Mouse (Mus musculus) retina, postnatal 7 days (tissue): ENCODE results near the gene Ppm1n.

Experiments
- DNase-seq: peaks from one replicate; pipeline ENCODE4 v3.0.0-alpha.2; 2012; ENCODE audit warnings: low read depth, low spot score

Gene Ppm1n

DNA sequence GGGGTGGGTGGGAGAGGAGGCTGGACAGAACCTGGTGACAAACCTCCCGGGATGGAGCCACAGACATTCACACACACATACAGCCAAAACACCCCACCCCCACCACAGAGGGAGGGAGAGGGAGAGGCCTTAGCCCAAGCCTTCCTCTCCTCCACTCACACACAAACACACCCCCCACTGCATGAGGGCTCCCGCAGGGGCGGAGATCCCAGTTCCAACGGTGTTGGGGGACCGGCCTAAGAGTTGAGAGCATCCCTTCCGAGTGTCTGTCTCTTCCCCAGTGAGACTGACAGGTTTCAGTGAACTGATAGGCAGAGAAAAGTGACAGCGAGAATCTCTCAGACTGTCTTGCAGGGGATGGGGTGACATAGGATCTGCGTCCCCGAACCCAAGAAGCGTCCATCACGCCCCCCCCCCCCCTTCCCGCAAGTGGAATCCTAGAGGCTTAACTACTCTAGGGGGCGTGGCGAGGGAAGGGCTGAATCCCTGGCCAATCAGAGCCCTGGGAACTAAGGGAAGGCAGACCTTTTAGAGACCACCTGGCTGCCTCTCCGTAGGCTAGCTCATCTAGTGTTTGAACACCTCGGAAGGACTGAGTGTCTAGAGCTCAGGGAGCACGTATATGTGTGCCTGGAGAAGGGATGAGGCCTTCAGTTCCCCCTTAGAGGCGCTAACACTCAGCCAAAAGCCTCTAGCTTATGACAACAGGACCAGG is 28.0 kb upstream of the Ppm1n start:
- peak; percentile 73 for DNase-seq

DNA sequence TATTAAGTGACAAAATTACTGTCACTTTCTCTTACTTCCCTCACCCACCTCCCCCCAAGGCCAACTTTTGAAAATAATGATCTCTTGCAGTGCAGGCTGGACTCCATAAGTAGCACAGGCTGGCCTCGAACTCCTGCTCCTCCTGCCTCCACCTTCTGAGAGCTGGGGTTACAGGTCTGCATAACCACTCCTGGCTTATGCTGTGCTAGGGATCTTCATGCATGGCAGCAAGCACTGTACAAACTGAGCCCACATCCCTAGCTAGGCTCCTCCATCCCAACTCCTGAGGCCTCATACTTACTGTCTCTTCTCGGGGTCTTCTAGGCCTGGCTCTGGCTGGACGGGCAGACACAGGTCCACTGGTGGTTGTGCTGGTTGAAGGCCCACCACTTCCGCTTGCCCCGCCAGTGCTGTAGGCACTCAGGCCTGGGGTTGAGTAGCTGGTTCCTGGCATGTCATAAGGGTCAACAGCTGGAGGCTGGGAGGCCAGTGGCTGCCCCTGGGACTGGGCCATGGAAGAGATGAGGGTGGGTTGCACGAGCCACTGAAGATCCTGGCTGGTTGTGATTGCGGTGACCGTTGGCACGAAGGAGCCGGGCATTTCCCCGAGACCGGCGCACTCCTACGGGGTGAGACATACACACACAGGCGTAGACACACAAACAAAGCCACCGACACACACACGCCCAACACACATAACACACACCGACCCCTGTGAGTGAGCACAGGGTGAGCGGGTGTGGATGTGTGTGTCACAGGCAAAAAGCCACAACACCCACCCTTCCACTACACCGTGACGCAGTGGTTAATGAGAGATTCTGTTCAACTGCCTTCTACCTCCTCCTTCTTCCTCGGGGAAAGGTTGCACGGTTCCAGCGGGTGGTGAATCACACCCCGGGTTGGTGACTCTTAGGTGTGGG is 27.2 kb upstream of the Ppm1n start:
- no peak for DNase-seq

DNA sequence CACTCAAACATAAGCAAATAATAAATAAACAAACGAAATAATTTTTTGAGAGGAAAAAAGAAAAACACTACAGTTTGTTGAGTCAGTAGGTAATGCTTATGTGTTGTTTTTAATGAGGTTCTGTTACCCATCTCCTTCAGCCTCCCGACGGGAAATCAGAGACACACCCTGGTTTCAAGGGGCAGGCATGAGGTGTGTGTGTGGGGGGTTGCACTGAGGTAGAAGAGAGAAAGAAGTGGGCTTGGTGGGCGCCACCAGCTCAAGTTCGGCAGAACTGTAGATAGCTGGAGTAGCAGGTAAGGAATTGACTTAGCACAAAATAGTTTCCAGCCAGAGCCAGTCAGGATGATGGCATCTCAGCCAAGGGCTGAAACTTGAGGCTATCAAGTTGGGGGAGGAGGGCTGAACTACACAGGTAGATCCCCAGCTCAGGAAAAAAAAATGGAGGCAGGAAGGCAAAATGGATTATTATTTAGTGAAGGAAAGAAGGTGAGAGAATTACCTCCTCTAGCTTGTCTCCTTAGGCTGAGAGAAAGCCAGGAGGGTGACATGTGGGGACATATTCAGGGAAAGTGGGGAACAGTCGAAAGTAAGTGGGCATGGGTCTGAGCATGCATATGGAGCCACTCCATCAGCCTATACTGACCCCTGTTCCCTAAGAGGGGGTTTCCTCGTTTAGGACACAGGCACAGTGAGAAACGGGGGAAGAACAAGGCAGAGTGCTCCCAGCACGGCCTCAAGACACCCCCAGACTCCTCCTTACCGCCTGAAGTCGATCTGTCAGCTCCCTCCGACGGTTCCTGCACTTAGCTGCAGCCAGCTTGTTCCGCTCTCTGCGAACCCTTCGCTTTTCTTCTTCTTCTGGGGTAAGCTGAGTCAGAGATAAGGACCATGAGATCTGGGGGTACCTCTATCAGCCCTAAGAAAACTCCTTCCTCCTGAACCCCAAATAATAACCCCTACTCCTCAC is 26.2 kb upstream of the Ppm1n start:
- DNase-seq = no peak

DNA sequence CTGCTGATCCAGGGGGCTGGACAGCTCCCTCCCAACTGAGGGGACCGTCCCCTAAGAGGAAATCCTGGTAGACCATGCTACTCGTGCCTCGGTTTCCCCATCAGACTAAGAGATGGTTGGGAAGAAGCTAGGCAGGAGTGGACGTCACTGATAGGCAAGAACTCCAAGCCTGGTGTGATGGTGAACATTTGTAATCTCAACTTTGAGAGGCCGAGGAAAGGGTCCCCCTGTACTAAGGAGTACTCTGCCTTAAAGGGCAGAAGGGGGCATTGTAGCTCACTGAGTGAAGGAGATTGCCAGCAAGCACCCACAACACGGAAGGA is 25.5 kb upstream of the Ppm1n start:
- DNase-seq = no peak

DNA sequence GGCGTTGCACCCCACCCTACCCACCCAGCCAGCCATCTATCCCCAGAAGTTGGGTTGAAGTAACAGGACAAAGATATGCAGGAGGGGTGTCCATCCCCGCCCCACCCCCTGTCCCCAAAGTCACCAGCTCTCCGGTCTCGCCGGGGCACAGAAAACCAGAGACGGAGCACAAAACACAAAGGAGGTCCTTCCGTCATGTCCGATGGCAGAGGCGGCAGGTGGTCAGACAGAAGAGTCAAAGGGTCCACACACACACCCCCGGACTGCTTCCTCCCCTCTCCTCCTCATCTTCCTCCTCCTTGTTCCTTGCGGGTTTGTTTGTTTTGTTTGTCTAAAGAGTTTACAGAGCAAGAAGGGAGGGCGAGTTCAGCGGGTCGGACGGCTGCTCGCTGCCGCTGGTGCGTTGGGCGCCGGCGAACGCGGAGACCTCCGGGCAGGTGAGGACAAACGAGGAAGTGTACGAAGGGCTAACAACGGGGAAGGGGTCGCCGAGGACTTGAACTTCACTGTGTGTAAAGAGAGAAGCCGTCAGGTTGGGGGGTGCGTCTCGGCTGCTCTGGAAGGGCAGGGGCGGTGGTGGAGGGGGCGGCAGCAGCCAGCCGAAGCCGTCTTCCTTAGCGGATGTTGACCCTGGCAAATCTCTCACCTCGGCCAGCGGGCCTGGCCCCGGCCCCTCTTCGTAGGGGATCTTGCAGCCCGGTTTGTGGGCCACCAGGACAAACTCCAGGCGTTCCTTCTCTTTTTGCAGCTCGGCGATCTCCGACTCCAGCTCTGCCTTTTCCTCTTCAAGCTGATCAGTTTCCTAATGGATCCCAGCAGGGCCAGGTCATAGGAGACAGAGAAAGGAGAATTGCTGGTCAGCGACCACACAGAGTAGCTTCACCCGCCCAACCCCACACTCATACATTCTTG is 24.9 kb upstream of the Ppm1n start:
- no peak for DNase-seq

DNA sequence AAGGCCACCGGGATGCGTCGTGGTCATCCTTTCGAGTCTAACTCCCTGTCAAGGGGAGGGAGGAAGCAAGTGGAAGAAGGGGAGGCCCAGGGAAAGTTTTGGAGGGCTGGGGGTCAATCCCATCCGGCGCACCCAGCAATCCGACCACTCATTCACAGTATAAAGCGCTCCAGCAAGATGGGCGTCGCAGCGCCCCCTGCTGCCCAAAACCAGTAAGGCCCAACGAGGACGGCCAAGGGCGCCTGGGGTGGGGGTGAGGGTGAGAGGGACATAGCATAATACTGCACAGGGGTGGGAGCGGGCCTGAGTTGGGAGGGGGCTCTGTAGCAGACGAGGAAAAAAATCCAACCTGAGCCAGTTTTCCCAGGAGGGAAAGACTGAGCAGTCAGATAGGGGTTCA is 23.9 kb upstream of the Ppm1n start:
- DNase-seq = peak; percentile 71

DNA sequence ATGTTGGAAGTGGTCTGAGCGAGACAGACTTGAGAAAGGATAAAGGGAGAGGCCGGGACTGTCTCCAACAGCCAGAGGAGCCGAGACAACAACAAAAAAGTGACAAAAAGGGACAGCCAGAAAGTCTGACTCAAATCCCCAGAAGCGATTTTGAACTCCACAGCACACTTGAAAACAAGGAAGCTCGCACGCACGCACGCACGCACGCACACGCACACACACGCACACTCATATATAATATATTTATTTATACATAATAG is 23.1 kb upstream of the Ppm1n start:
- DNase-seq = no peak

DNA sequence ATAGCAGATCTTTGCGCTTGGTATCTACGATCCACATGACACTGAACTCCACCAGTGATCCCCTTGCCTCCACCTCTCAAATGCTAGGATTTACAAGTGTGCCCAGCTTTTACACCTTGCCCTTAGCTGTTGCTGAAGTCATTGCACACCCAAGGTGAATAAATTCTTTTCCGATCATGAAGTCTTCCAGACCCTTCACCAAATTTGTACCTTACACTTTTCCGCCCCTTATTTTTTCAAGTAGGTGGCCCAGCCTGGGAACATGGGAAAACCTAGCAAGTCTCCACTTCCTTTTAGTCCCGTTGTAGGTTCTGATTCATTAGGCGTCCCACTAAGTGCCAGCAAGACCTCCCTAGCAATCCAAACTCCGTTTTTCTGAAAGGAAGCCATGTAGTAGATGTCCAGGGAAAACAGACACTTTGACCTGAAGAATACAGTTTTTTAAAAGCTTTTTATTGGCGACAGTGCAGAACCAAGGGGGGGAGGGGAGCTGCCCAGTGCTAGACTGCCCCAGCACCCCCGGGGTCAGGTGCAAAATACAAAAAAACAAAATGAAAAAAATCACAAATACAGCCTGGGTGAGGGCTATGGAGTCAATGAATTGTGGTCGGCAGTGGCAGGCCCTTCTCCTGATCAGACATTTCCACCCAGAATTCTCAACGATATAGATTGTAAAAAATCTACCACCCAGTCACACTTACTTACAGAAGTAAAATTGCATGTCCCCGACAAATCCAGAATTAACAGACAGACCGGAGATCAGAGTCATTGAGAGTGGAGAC is 22.6 kb upstream of the Ppm1n start:
- no peak for DNase-seq

DNA sequence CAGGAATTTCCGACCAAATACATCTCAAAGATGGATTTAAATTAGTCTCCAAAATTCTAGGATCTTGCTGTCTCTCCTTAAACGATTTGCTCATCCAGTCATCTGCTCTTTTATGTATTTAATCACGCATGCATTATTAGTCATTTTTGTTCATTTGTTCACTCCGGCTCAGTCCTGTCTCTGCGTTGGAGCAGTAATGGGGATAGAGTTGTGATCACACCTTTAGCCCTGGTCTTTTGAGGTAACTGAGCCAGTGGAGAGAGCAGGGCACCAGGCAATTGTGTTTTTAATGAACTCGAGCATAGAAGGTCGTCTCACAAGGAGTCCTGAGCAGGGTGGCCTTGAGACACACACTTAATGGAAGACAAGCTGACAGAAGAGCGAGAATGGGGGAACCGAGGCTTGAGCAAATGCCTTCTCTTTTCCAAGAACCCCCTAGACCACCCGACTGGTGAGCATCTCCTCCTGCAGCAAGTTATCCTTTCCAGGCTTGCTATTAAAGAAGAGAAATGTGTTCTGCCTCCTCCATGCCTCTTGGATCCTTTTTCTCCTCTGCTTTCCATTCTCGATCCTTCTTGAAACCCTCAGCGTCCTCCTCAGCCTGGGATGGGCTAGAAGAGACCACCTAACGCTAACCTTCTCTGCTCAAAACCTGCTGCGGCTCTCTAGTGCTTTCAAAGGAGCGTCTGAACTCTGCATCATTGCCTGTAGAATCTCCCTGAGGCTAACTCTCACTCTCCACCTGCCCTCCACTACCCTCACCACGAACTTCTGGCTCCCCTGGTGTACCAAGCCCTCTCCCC is 21.8 kb upstream of the Ppm1n start:
- DNase-seq = no peak

DNA sequence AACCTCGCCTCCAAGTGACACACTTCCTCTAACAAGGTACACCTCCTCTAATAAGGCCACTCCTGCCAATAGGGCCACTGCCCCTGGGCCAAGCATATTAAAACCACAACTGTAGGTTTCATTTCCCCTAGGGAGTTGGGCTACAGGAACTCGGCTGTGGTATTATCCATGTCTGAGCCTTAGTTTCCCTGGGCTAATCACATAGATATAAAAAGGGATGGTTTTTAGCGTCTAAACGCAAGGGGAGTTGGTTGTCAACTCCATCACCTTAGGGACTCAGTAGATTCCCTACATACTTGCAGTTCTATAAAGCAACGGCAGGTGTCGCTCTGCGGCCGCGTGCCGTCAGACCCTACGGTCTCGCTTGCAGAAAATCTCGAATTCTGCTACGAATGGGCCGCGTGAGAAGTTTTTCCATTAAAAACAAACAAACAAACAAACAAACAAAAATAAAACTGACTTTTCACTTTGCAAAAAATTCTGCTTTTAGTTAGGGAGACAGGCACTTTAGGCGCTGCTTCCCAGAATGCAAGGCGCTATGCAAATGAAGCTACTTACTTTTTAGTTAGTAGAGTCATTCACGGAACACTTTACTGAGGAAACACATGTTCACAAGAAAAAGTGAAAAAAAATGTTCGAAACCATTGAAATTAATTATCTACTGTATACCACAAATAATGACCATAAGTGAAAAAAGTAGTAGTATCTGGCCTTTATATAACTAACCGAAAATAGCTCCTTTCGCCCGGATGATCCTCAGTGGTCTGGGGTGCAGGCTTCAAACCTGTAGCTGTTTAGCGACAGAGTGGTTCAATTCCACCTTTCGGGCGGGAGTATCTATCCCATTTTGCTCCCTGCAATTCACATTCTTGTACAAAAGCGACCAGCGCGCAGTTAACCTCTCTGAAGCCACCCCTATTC is 20.9 kb upstream of the Ppm1n start:
- peak; percentile 79 for DNase-seq

DNA sequence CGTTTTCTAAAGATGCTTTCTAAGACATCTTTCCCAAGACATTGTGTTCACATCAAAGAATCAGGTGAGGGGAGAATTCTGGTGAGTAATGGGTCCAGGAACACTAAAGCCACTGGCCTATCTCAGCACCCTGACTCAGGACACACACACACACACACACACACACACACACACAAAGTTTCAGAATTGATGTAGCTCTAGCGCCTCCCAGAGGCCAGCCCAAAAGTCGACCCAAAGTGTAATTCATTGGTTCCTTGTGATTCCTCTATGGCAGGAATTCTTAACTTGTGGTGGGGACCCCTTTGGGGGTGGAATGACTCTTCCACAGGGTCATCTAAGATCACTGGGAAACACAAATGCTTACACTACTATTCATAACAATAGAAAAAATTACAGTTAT is 19.3 kb upstream of the Ppm1n start:
- no peak for DNase-seq

DNA sequence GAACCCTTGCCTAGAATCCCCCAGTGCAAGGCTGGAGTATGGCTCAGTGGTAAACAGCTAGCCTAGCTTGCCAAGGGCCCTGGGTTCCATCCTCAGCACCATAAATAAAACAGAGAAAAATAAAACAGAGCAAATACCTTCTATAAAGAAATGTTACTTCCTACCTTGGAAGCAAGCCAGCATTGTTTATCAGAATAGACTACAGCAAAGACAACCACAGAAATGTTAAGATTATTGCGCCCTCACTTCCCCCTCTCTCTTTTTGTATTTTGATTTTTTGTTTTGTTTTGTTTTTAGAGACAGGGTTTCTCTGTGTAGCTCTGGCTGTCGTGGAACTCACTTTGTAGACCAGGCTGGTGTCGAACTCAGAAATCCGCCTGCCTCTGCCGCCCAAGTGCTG is 17.9 kb upstream of the Ppm1n start:
- no peak for DNase-seq

DNA sequence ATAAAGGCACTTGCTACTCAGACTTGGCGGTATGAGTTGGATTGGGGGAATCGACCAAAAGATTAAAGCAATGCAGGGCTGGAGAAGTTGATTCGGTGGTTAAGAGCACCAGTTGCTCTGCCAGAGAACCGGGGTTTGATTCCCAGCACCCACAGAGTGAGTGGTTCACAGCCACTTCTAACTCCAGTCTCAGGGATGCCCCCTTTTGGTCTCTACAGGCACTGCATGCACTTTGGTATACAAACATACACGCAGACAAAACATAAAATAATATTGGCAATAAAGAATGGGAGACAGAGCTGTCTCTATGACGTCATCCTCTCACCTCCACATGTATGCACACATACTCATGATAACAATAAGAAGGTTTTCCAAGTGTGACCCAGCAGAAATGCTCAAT is 17.2 kb upstream of the Ppm1n start:
- DNase-seq = no peak

DNA sequence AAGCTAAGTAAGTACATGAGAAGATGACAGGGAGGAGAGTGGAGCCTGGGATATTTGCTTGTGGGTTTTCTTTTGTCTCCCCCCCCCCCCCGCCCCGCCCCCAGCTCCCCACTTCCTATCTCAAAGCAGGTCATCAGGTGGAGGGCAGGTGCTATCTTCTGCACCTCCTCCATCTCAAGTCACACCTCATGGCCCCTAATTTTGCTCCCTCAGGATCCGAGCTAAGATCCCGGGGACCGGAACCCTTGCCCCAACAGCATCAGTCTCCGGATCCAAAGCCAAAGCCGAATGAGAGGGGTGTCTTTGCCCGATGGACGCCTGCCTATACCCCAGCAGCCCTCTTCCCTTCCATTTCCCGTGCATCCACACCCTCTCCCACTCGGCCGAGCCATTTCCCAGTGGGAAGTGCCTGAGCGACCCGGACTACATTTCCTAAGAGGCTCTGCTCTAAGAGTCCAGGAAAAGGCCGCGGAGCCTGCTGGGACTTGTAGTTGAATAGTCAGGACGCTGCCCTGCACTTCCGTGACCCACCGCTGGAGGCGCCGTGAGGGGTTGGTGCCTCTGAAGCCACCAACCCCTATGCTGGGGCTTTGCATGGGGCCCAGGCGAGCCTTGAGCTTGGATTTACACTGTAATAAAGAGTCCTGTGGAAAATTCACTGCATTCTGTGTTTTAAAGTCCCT is 15.8 kb upstream of the Ppm1n start:
- DNase-seq = peak; percentile 92

DNA sequence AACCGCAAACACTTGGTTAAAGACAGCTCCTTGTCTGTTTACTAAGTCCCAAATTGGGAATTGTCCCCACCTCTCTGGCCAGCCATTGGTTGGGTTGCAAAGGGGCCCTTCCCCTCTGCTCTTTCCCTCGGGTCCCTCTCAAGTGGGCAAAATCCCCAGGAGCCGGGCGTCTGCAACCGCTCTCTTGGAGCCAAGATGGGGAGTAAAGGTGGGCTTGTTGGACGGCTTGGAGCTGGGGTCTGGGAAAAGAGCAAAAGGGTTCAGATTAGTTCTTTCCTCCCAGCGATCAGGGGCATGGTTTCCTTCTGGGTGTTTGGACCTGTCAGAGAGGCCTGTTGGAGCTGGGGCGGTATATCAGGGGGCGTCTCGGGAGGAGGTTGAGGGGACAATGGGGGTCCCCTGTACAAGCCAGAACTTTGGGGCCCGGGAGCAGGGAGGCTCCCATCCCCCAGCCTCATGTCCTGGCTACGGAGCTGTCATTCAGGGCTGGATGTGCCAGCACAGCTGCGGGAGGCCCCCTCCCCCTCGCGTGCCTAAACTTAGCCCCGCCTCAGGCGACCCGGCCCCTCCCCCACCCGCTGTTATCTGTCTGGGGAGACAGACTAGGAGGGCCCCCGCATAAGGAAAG is 11.2 kb upstream of the Ppm1n start:
- no peak for DNase-seq

DNA sequence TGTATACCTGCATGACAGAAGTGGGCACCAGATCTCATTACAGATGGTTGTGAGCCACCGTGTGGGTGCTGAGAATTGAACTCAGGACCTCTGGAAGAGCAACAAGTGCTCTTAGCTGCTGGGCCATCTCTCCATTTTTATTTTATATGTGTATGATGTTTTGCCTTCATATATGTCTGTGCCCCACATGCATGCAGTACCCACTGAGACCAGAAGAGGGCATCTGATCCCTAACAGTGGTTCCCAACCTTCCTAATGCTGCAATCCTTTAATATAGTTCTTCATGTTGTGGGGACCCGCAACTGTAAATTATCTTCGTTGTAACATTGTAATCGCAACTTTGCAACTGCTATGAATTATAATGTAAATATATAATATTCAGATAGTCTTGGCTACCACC is 4.9 kb upstream of the Ppm1n start:
- DNase-seq = no peak

DNA sequence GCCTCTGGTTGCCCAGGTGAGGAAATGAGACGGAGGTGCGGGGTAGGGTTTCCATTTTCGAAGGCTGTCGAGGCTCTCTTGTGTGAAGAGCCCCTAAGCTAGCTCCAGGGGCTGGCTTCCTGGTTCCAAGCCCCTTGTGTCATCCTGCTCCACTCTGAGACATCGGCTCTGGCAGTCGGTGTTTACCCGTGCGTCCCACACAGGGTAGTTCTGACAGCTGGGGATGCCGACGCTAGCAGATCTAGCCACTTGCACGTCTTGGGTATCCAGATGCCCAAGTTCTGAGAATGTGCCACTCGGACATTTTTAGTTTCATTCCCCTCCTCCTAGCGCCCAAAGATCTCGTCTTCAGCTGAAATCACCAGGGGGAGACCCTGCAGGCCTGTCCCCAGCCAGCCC is 3.5 kb upstream of the Ppm1n start:
- DNase-seq = no peak
